Mouse (Mus musculus): ENCODE data around the gene Zc3h10. TPM values are rescaled to one million over a fixed set of nuclear protein-coding genes. Genes with fewer than 3 reads are reported as not detected.

Zc3h10 gene
- polyA plus RNA-seq, 1 experiment from 2014 or later: 8.5 TPM

GRCm38 (mm10) chr10:128588775-128589463 lies 41.3 kb upstream of the Zc3h10 start:
- H3K9me3 ChIP-seq (ENCODE audit: control insufficient read depth, low read length): no peaks in the 10 kb centered on the region
- peak; percentile 67 for DNase-seq (ENCODE audit: low spot score)
- WGBS: 4% methylated on average over 23 of the region's 23 CpGs

GRCm38 (mm10) chr10:128588136-128588535 lies 40.6 kb upstream of the Zc3h10 start:
- Histone ChIP-seq H3K27me3 (ENCODE audit: control insufficient read depth, insufficient read depth, low read length) (no peaks in the 10 kb centered on the region), H3K4me2 (replicated peaks; ENCODE audit: low read depth) (peak overlapping the region; percentile 98), H3K9ac (ENCODE audit: low read length) (peak overlapping the region; percentile 80), H3K4me3 (ENCODE audit: low read depth, low read length) (peak overlapping the region; percentile 70), H3K27ac (replicated peaks) (peak overlapping the region; percentile 98), H3K9me3 (ENCODE audit: control insufficient read depth, low read length) (no peaks in the 10 kb centered on the region), H3K4me1 (replicated peaks; ENCODE audit: control insufficient read depth, insufficient read depth) (0 out of 2 replicates have a peak, but pooled peaks cover 7% of the 10 kb centered on the region), H3K36me3 (ENCODE audit: control insufficient read depth, insufficient read depth, low read length) (peaks cover 2% of the 10 kb centered on the region; the same call in 1 of the 2 replicates)
- ATAC-seq (ENCODE audit: low FRiP score, low TSS enrichment): peak; percentile 0; the same call in 1 of the 2 replicates
- DNase-seq (ENCODE audit: low spot score): no peak
- 38% methylated on average over 1 of the region's 1 CpGs for WGBS
- TF ChIP-seq EP300 (optimal IDR thresholded peaks at IDR 0.05): no peak
- TF ChIP-seq CTCF (IDR thresholded peaks at IDR 0.05; ENCODE audit: low read depth): no peak

More at GRCm38 (mm10) chr10:128588775-128589463, 41.3 kb upstream of the Zc3h10 start:
- peak overlapping the region; percentile 98 for H3K27ac ChIP-seq (replicated peaks)
- ATAC-seq (ENCODE audit: low FRiP score, low TSS enrichment): peak; percentile 30
- H3K36me3 ChIP-seq (ENCODE audit: control insufficient read depth, insufficient read depth, low read length): no peaks in the 10 kb centered on the region
- H3K9ac ChIP-seq (ENCODE audit: low read length): peak overlapping the region; percentile 80
- 0 out of 2 replicates have a peak, but pooled peaks cover 2% of the 10 kb centered on the region for H3K4me1 ChIP-seq (replicated peaks; ENCODE audit: control insufficient read depth, insufficient read depth)
- H3K4me2 ChIP-seq (replicated peaks; ENCODE audit: low read depth): peak overlapping the region; percentile 98
- TF ChIP-seq EP300 (optimal IDR thresholded peaks at IDR 0.05) (no peak), CTCF (IDR thresholded peaks at IDR 0.05; ENCODE audit: low read depth) (no peak)
- H3K27me3 ChIP-seq (ENCODE audit: control insufficient read depth, insufficient read depth, low read length): no peaks in the 10 kb centered on the region
- peak overlapping the region; percentile 70 for H3K4me3 ChIP-seq (ENCODE audit: low read depth, low read length)

GRCm38 (mm10) chr10:128587697-128588096 lies 40.1 kb upstream of the Zc3h10 start:
- peak overlapping the region; percentile 80 for H3K9ac ChIP-seq (ENCODE audit: low read length)
- H3K4me2 ChIP-seq (replicated peaks; ENCODE audit: low read depth): peak overlapping the region; percentile 98
- no peak for TF ChIP-seq CTCF (IDR thresholded peaks at IDR 0.05; ENCODE audit: low read depth)
- no peak for TF ChIP-seq EP300 (optimal IDR thresholded peaks at IDR 0.05)
- peak; percentile 55 for ATAC-seq (ENCODE audit: low FRiP score, low TSS enrichment)
- H3K9me3 ChIP-seq (ENCODE audit: control insufficient read depth, low read length): no peaks in the 10 kb centered on the region
- peak overlapping the region; percentile 98 for H3K27ac ChIP-seq (replicated peaks)
- 0 out of 2 replicates have a peak, but pooled peaks cover 7% of the 10 kb centered on the region for H3K4me1 ChIP-seq (replicated peaks; ENCODE audit: control insufficient read depth, insufficient read depth)
- peak overlapping the region; percentile 70 for H3K4me3 ChIP-seq (ENCODE audit: low read depth, low read length)
- H3K27me3 ChIP-seq (ENCODE audit: control insufficient read depth, insufficient read depth, low read length): no peaks in the 10 kb centered on the region
- WGBS: 42% methylated on average over 8 of the region's 8 CpGs
- H3K36me3 ChIP-seq (ENCODE audit: control insufficient read depth, insufficient read depth, low read length): peaks cover 2% of the 10 kb centered on the region; the same call in 1 of the 2 replicates
- DNase-seq (ENCODE audit: low spot score): peak; percentile 82

- peak overlapping the region; percentile 70; the same call in 1 of the 2 replicates for H3K4me3 ChIP-seq (ENCODE audit: low read depth, low read length)
- no peak for ATAC-seq (ENCODE audit: low FRiP score, low TSS enrichment)
- no peak for TF ChIP-seq CTCF (IDR thresholded peaks at IDR 0.05; ENCODE audit: low read depth)
- TF ChIP-seq EP300 (optimal IDR thresholded peaks at IDR 0.05): no peak
These were observed 39.5 kb upstream of the Zc3h10 start for GRCm38 (mm10) chr10:128587120-128587519.

GRCm38 (mm10) chr10:128586546-128586945 lies 39.0 kb upstream of the Zc3h10 start:
- no peak for DNase-seq (ENCODE audit: low spot score)
- 0 out of 2 replicates have a peak, but pooled peaks cover 7% of the 10 kb centered on the region for H3K4me1 ChIP-seq (replicated peaks; ENCODE audit: control insufficient read depth, insufficient read depth)
- H3K4me3 ChIP-seq (ENCODE audit: low read depth, low read length): no peak overlapping the region
- peak overlapping the region; percentile 24 for H3K9ac ChIP-seq (ENCODE audit: low read length)
- TF ChIP-seq CTCF (IDR thresholded peaks at IDR 0.05; ENCODE audit: low read depth) (no peak), EP300 (optimal IDR thresholded peaks at IDR 0.05) (no peak)
- peaks cover 2% of the 10 kb centered on the region; the same call in 1 of the 2 replicates for H3K36me3 ChIP-seq (ENCODE audit: control insufficient read depth, insufficient read depth, low read length)
- H3K9me3 ChIP-seq (ENCODE audit: control insufficient read depth, low read length): no peaks in the 10 kb centered on the region
- 14% methylated on average over 1 of the region's 1 CpGs for WGBS
- H3K27me3 ChIP-seq (ENCODE audit: control insufficient read depth, insufficient read depth, low read length): no peaks in the 10 kb centered on the region
- H3K4me2 ChIP-seq (replicated peaks; ENCODE audit: low read depth): peak overlapping the region; percentile 98
- H3K27ac ChIP-seq (replicated peaks): peak overlapping the region; percentile 98
- no peak for ATAC-seq (ENCODE audit: low FRiP score, low TSS enrichment)

More at GRCm38 (mm10) chr10:128587120-128587519, 39.5 kb upstream of the Zc3h10 start:
- WGBS: 36% methylated on average over 4 of the region's 4 CpGs
- Histone ChIP-seq H3K4me1 (replicated peaks; ENCODE audit: control insufficient read depth, insufficient read depth) (0 out of 2 replicates have a peak, but pooled peaks cover 7% of the 10 kb centered on the region), H3K27ac (replicated peaks) (peak overlapping the region; percentile 98), H3K9me3 (ENCODE audit: control insufficient read depth, low read length) (no peaks in the 10 kb centered on the region), H3K36me3 (ENCODE audit: control insufficient read depth, insufficient read depth, low read length) (peaks cover 2% of the 10 kb centered on the region; the same call in 1 of the 2 replicates), H3K4me2 (replicated peaks; ENCODE audit: low read depth) (peak overlapping the region; percentile 98), H3K27me3 (ENCODE audit: control insufficient read depth, insufficient read depth, low read length) (no peaks in the 10 kb centered on the region), H3K9ac (ENCODE audit: low read length) (peak overlapping the region; percentile 24)
- DNase-seq (ENCODE audit: low spot score): no peak

Data from stomach, postnatal 0 days (tissue).